Mouse (Mus musculus): ENCODE results near the gene Rictor. TPM values are rescaled to one million over a fixed set of nuclear protein-coding genes. Genes with fewer than 3 reads are reported as not detected.
"Not testable (repeated sequence)": the region's sequence is repeated elsewhere in the genome, so short reads cannot be mapped to it uniquely, and the experiment has no call there.

The Rictor gene
- polyA plus RNA-seq, 1 experiment from 2014 or later: 50.1 TPM

GRCm38 (mm10) chr15:6742337-6743025 is 34.3 kb downstream of the Rictor start:
- no peak overlapping the region for H3K4me2 ChIP-seq
- WGBS: 85% methylated on average over 13 of the region's 13 CpGs
- ATAC-seq: no peak

DNA sequence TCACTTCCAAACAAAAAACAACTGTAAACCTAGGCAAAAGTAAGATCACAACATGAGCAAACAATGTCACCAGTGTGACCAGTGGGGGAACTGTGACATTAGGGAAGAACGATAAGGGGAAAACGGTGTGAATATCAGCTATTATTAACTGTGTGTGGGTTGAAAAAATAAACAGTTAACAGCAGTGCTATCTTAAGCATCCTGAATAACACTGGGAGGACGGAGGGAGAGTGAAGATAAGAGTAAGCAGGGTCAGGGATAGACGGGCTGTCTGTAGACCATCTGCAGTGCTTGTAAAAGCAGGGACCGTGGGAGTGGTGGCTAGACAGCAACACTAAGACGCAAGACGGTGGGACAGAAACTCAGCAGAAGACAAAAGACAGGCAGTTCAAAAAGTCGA is 35.5 kb downstream of the Rictor start:
- no peak overlapping the region for H3K4me2 ChIP-seq
- no peak overlapping the region for H3K9ac ChIP-seq
- no peaks in the 10 kb centered on the region for H3K4me1 ChIP-seq
- H3K36me3 ChIP-seq (ENCODE audit: poor library complexity, severe bottlenecking): peaks cover 23% of the 10 kb centered on the region
- no peak overlapping the region for H3K27ac ChIP-seq
- H3K9me3 ChIP-seq (replicated peaks): no peaks in the 10 kb centered on the region
- H3K27me3 ChIP-seq: no peaks in the 10 kb centered on the region
- H3K4me3 ChIP-seq: no peak overlapping the region
- ATAC-seq: no peak
- WGBS: 80% methylated on average over 8 of the region's 8 CpGs

More at GRCm38 (mm10) chr15:6742337-6743025, 34.3 kb downstream of the Rictor start:
- Histone ChIP-seq H3K4me3 (no peak overlapping the region), H3K4me1 (no peaks in the 10 kb centered on the region), H3K27me3 (no peaks in the 10 kb centered on the region), H3K27ac (no peak overlapping the region), H3K36me3 (ENCODE audit: poor library complexity, severe bottlenecking) (peaks cover 17% of the 10 kb centered on the region; the same call in 1 of the 2 replicates), H3K9ac (no peak overlapping the region), H3K9me3 (replicated peaks) (no peaks in the 10 kb centered on the region)

- H3K9me3 ChIP-seq (replicated peaks): not testable (repeated sequence)
- WGBS: 90% methylated on average over 8 of the region's 8 CpGs
Observed at GRCm38 (mm10) chr15:6746301-6746983, 38.3 kb downstream of the Rictor start.

DNA sequence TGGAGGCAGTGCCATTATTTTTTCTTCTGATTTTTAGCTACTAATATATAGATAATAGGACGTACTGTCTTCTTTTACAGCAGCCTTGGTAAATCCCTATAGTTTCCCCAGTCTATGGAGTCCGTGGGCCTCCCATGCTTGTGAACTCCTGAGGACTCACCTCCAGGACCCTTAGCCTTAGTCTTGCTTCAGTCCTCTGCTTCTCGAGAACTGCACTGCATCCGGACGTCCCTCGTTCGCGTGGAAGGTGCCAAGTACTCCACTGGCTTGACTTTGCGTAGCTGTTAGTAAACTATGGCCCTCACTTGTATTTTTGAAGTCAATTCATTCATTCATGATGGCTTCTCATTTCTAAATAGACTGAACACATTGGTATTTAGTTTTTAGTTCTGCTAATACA is 38.8 kb downstream of the Rictor start:
- ATAC-seq: no peak
- WGBS: 93% methylated on average over 9 of the region's 9 CpGs
- no peaks in the 10 kb centered on the region for H3K9me3 ChIP-seq (replicated peaks)

More at GRCm38 (mm10) chr15:6746301-6746983, 38.3 kb downstream of the Rictor start:
- not testable (repeated sequence) for H3K4me1 ChIP-seq, H3K4me3 ChIP-seq, H3K4me2 ChIP-seq, H3K27ac ChIP-seq, H3K27me3 ChIP-seq, H3K9ac ChIP-seq, ATAC-seq
- H3K36me3 ChIP-seq (ENCODE audit: poor library complexity, severe bottlenecking): peaks cover 15% of the 10 kb centered on the region; the same call in 1 of the 2 replicates

GRCm38 (mm10) chr15:6754400-6754799 is 46.2 kb downstream of the Rictor start:
- no peak for ATAC-seq
- Histone ChIP-seq H3K4me2 (no peak overlapping the region), H3K9ac (no peak overlapping the region), H3K27me3 (no peaks in the 10 kb centered on the region), H3K4me1 (no peaks in the 10 kb centered on the region), H3K36me3 (ENCODE audit: poor library complexity, severe bottlenecking) (peaks cover 8% of the 10 kb centered on the region), H3K9me3 (replicated peaks) (no peaks in the 10 kb centered on the region), H3K4me3 (no peak overlapping the region), H3K27ac (no peak overlapping the region)
- WGBS: 97% methylated on average over 2 of the region's 2 CpGs

More for the DNA sequence above, 38.8 kb downstream of the Rictor start:
- no peak overlapping the region for H3K4me2 ChIP-seq
- H3K27ac ChIP-seq: no peak overlapping the region
- peaks cover 15% of the 10 kb centered on the region; the same call in 1 of the 2 replicates for H3K36me3 ChIP-seq (ENCODE audit: poor library complexity, severe bottlenecking)
- H3K4me1 ChIP-seq: no peaks in the 10 kb centered on the region
- no peaks in the 10 kb centered on the region for H3K27me3 ChIP-seq
- H3K4me3 ChIP-seq: no peak overlapping the region
- no peak overlapping the region for H3K9ac ChIP-seq

GRCm38 (mm10) chr15:6772265-6772664 is 64.1 kb downstream of the Rictor start:
- 95% methylated on average over 3 of the region's 3 CpGs for WGBS

GRCm38 (mm10) chr15:6786212-6786611 is 78.0 kb downstream of the Rictor start:
- Histone ChIP-seq H3K4me1 (no peaks in the 10 kb centered on the region), H3K4me2 (no peak overlapping the region), H3K36me3 (ENCODE audit: poor library complexity, severe bottlenecking) (peaks cover 82% of the 10 kb centered on the region), H3K27ac (no peak overlapping the region), H3K4me3 (no peak overlapping the region), H3K9me3 (replicated peaks) (no peaks in the 10 kb centered on the region), H3K9ac (no peak overlapping the region), H3K27me3 (no peaks in the 10 kb centered on the region)
- WGBS: 94% methylated on average over 10 of the region's 10 CpGs
- ATAC-seq: no peak

More at GRCm38 (mm10) chr15:6772265-6772664, 64.1 kb downstream of the Rictor start:
- Histone ChIP-seq H3K4me2 (no peak overlapping the region), H3K36me3 (ENCODE audit: poor library complexity, severe bottlenecking) (peaks cover 66% of the 10 kb centered on the region), H3K27me3 (no peaks in the 10 kb centered on the region), H3K9me3 (replicated peaks) (no peaks in the 10 kb centered on the region), H3K9ac (no peak overlapping the region), H3K4me3 (no peak overlapping the region), H3K27ac (no peak overlapping the region), H3K4me1 (no peaks in the 10 kb centered on the region)
- no peak for ATAC-seq

DNA sequence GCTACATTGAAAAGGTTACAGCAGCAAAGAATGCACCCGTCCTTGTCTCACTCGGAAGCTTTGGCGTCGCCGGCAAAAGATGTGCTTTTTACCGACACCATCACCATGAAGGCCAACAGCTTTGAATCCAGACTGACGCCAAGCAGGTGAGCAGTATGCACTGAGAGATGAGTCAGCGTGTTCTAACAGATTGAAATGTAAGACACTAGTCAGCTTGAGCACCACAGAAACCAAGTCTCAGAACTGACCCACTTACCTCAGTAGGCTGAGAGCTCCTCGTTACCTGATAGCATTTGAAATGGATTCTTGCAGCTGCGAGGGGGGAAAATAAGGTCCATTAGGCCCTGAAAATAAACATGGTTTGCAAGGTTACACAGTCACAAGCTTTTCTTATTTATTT is 79.1 kb downstream of the Rictor start:
- H3K4me1 ChIP-seq: no peaks in the 10 kb centered on the region
- H3K36me3 ChIP-seq (ENCODE audit: poor library complexity, severe bottlenecking): peaks cover 81% of the 10 kb centered on the region
- H3K27me3 ChIP-seq: no peaks in the 10 kb centered on the region
- no peak overlapping the region for H3K9ac ChIP-seq
- no peak for ATAC-seq
- no peaks in the 10 kb centered on the region for H3K9me3 ChIP-seq (replicated peaks)
- 97% methylated on average over 10 of the region's 10 CpGs for WGBS
- no peak overlapping the region for H3K4me2 ChIP-seq
- H3K27ac ChIP-seq: no peak overlapping the region
- H3K4me3 ChIP-seq: no peak overlapping the region

DNA sequence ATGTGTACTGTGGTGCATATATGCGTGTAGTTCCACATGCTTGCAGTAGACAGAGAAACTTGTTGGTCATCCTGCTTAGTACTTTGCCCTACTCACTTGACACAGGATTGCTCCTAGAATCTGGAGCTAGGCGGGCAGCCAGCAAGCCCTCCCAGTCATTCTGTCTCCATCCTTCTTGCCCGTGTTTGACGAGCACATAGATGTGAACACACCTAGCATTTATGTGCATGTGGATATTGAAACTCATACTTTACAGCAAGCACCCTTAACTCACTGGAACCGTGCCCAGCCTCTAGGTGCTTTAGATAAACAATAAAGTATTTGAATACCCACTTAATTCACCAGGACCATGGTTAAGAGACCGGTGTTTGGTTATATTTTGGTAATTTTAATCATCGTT is 81.8 kb downstream of the Rictor start:
- H3K9me3 ChIP-seq (replicated peaks): no peaks in the 10 kb centered on the region
- ATAC-seq: no peak
- 91% methylated on average over 7 of the region's 7 CpGs for WGBS

DNA sequence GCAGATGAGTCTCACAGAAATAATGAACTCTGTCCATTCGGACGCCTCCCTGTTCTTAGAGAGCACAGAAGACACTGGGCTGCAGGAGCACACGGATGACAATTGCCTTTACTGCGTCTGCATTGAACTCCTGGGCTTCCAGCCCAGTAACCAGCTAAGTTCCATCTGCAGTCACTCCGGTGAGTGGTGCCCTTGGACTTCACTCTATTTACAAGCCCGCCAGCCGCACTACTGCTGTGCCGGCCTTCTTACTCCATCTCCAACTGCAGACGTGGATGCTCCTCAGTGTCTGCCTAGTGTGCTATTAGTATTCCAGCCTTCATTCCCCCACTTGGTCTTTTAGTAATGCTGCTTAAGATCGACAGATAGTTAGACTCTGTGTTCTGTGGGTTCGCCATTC is 83.5 kb downstream of the Rictor start:
- WGBS: 91% methylated on average over 11 of the region's 11 CpGs

More for the DNA sequence above, 81.8 kb downstream of the Rictor start:
- Histone ChIP-seq H3K4me1 (no peaks in the 10 kb centered on the region), H3K4me2 (no peak overlapping the region), H3K4me3 (no peak overlapping the region), H3K27me3 (no peaks in the 10 kb centered on the region), H3K27ac (no peak overlapping the region), H3K9ac (no peak overlapping the region), H3K36me3 (ENCODE audit: poor library complexity, severe bottlenecking) (peaks cover 86% of the 10 kb centered on the region)

DNA sequence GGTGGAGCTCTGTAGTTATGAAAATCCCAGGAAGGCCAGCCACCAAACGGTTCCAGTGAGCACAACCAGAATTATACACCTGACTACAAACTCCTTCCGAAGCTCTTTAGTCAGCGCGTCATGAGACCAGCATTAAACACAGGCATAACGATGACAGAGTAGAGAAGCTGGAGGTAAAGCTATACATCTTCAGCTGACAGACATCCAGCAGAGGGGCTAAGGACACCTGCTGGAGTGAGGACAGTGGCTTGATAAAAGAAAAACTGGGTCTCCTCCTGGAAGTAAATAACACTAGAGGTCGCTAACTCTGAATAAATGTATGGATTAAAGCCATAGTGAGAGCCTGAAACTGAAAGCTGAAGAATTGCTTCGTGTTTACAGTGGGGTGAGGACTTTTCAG is 84.7 kb downstream of the Rictor start:
- no peaks in the 10 kb centered on the region for H3K4me1 ChIP-seq
- no peak overlapping the region for H3K4me2 ChIP-seq
- H3K27me3 ChIP-seq: no peaks in the 10 kb centered on the region
- H3K27ac ChIP-seq: no peak overlapping the region
- ATAC-seq: no peak
- no peak overlapping the region for H3K9ac ChIP-seq
- peaks cover 92% of the 10 kb centered on the region for H3K36me3 ChIP-seq (ENCODE audit: poor library complexity, severe bottlenecking)
- H3K9me3 ChIP-seq (replicated peaks): no peaks in the 10 kb centered on the region
- 86% methylated on average over 7 of the region's 7 CpGs for WGBS
- no peak overlapping the region for H3K4me3 ChIP-seq

More for the DNA sequence above, 83.5 kb downstream of the Rictor start:
- Histone ChIP-seq H3K4me1 (no peaks in the 10 kb centered on the region), H3K9me3 (replicated peaks) (no peaks in the 10 kb centered on the region), H3K27ac (no peak overlapping the region), H3K4me2 (no peak overlapping the region), H3K36me3 (ENCODE audit: poor library complexity, severe bottlenecking) (peaks cover 90% of the 10 kb centered on the region), H3K9ac (no peak overlapping the region), H3K27me3 (no peaks in the 10 kb centered on the region), H3K4me3 (no peak overlapping the region)
- no peak for ATAC-seq

DNA sequence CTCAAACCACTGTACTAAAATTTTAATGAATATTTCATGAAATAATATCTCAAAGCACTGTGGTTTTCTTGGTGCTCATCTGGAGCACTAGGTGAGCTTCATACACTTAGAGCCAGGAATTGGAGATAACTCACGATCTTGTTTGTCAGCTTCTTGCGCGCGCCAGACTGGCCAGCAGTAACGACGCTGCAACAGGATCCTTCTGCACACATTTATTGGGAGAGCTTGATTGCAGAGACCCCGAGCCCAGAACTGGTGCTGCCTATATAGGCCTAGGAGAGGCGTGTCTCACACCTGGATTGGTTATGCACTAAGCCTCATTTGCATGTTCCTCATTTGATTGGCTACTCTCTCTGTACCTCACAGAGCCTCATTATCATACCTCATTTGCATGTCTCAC is 93.0 kb downstream of the Rictor start:
- not testable (repeated sequence) for H3K4me2 ChIP-seq; H3K27ac ChIP-seq; ATAC-seq; H3K4me3 ChIP-seq; H3K9ac ChIP-seq; H3K27me3 ChIP-seq; H3K9me3 ChIP-seq (replicated peaks); H3K4me1 ChIP-seq
- 96% methylated on average over 8 of the region's 8 CpGs for WGBS
- H3K36me3 ChIP-seq (ENCODE audit: poor library complexity, severe bottlenecking): peaks cover 42% of the 10 kb centered on the region
